Mouse (Mus musculus) kidney, adult 11 months (tissue): ENCODE measurements around the gene Klhl22.

Source experiments
- DNase-seq: peaks from one replicate; pipeline ENCODE4 v3.0.0; 2022

The Klhl22 gene

GRCm38 (mm10) chr16:17758902-17759301 is 516 bp upstream of the Klhl22 start:
- DNase-seq: peak; percentile 52

- DNase-seq: peak; percentile 34
Measured at GRCm38 (mm10) chr16:17759813-17760321, 449 bp downstream of the Klhl22 start.

- DNase-seq: no peak
Measured at GRCm38 (mm10) chr16:17760657-17761056, 1.2 kb downstream of the Klhl22 start.

- DNase-seq: no peak
Measured at GRCm38 (mm10) chr16:17761074-17761473, 1.7 kb downstream of the Klhl22 start.

- no peak for DNase-seq
Measured at GRCm38 (mm10) chr16:17764108-17764511, 4.7 kb downstream of the Klhl22 start.

- DNase-seq: no peak
Measured at GRCm38 (mm10) chr16:17768834-17769233, 9.4 kb downstream of the Klhl22 start.

- no peak for DNase-seq
Measured at GRCm38 (mm10) chr16:17771117-17771865, 11.9 kb downstream of the Klhl22 start.

- no peak for DNase-seq
Measured at GRCm38 (mm10) chr16:17776828-17777227, 17.4 kb downstream of the Klhl22 start.

GRCm38 (mm10) chr16:17778223-17778622 is 18.8 kb downstream of the Klhl22 start:
- DNase-seq: no peak

- no peak for DNase-seq
Measured at GRCm38 (mm10) chr16:17779692-17780091, 20.3 kb downstream of the Klhl22 start.

- DNase-seq: no peak
Measured at GRCm38 (mm10) chr16:17785337-17785736, 25.9 kb downstream of the Klhl22 start.

GRCm38 (mm10) chr16:17792728-17793127 is 33.3 kb downstream of the Klhl22 start:
- no peak for DNase-seq

- DNase-seq: no peak
Measured at GRCm38 (mm10) chr16:17794047-17794446, 34.6 kb downstream of the Klhl22 start.

GRCm38 (mm10) chr16:17795643-17796042 is 36.2 kb downstream of the Klhl22 start:
- no peak for DNase-seq

GRCm38 (mm10) chr16:17796519-17796918 is 37.1 kb downstream of the Klhl22 start:
- no peak for DNase-seq

GRCm38 (mm10) chr16:17796971-17797811 is 37.8 kb downstream of the Klhl22 start, which contains the start of gene Scarf2:
TSS of gene Scarf2 (plus strand) at chr16:17797282.
- no peak for DNase-seq

GRCm38 (mm10) chr16:17797812-17798311 is 38.4 kb downstream of the Klhl22 start:
- no peak for DNase-seq

- peak; percentile 56 for DNase-seq
Measured at GRCm38 (mm10) chr16:17798321-17799180, 39.1 kb downstream of the Klhl22 start.

- no peak for DNase-seq
Measured at GRCm38 (mm10) chr16:17799584-17799983, 40.2 kb downstream of the Klhl22 start.

GRCm38 (mm10) chr16:17801777-17802455 is 42.5 kb downstream of the Klhl22 start:
- no peak for DNase-seq

- DNase-seq: no peak
Measured at GRCm38 (mm10) chr16:17802456-17802838, 43.0 kb downstream of the Klhl22 start.
